Mouse (Mus musculus): Measurements from ENCODE around the gene Dock4. TPM values are rescaled to one million over a fixed set of nuclear protein-coding genes. Genes with fewer than 3 reads are reported as not detected.
A peak's percentile ranks its signal among the peaks of the same experiment; 100 is the strongest.

Dock4 gene
- total RNA-seq, 2 experiments from 2014 or later: 8.2 to 10.1 TPM

- no peak for DNase-seq (ENCODE audit: low spot score)
These were observed 190.2 kb downstream of the Dock4 start for GRCm38 (mm10) chr12:40635991-40636390.

- no peak for DNase-seq (ENCODE audit: low spot score)
These were observed 191.7 kb downstream of the Dock4 start for GRCm38 (mm10) chr12:40637427-40637826.

- no peak for DNase-seq (ENCODE audit: low spot score)
These were observed 200.1 kb downstream of the Dock4 start for GRCm38 (mm10) chr12:40645869-40646268.

GRCm38 (mm10) chr12:40654312-40654711, 208.6 kb downstream of the Dock4 start:
- DNase-seq (ENCODE audit: low spot score): no peak

- DNase-seq (ENCODE audit: low spot score): no peak
These were observed 210.1 kb downstream of the Dock4 start for GRCm38 (mm10) chr12:40655861-40656260.

- DNase-seq (ENCODE audit: low spot score): no peak
These were observed 210.7 kb downstream of the Dock4 start for GRCm38 (mm10) chr12:40656438-40656837.

GRCm38 (mm10) chr12:40657229-40657885, 211.6 kb downstream of the Dock4 start:
- DNase-seq (ENCODE audit: low spot score): no peak

GRCm38 (mm10) chr12:40659689-40660088, 213.9 kb downstream of the Dock4 start:
- no peak for DNase-seq (ENCODE audit: low spot score)

GRCm38 (mm10) chr12:40669460-40669859, 223.7 kb downstream of the Dock4 start:
- no peak for DNase-seq (ENCODE audit: low spot score)

- peak; percentile 15 for DNase-seq (ENCODE audit: low spot score)
These were observed 225.0 kb downstream of the Dock4 start for GRCm38 (mm10) chr12:40670766-40671165.

GRCm38 (mm10) chr12:40679713-40680112, 234.0 kb downstream of the Dock4 start:
- peak; percentile 25 for DNase-seq (ENCODE audit: low spot score)

- peak; percentile 23 for DNase-seq (ENCODE audit: low spot score)
These were observed 234.8 kb downstream of the Dock4 start for GRCm38 (mm10) chr12:40680551-40680950.

- DNase-seq (ENCODE audit: low spot score): no peak
These were observed 245.7 kb downstream of the Dock4 start for GRCm38 (mm10) chr12:40691444-40691843.

GRCm38 (mm10) chr12:40694082-40694721, 248.4 kb downstream of the Dock4 start:
- DNase-seq (ENCODE audit: low spot score): no peak

- DNase-seq (ENCODE audit: low spot score): no peak
These were observed 252.6 kb downstream of the Dock4 start for GRCm38 (mm10) chr12:40698330-40698729.

- DNase-seq (ENCODE audit: low spot score): no peak
These were observed 256.6 kb downstream of the Dock4 start for GRCm38 (mm10) chr12:40702233-40702792.

- no peak for DNase-seq (ENCODE audit: low spot score)
These were observed 258.5 kb downstream of the Dock4 start for GRCm38 (mm10) chr12:40704296-40704695.

GRCm38 (mm10) chr12:40707108-40707507, 261.4 kb downstream of the Dock4 start:
- DNase-seq (ENCODE audit: low spot score): no peak

- no peak for DNase-seq (ENCODE audit: low spot score)
These were observed 263.3 kb downstream of the Dock4 start for GRCm38 (mm10) chr12:40709094-40709493.

- no peak for DNase-seq (ENCODE audit: low spot score)
These were observed 266.5 kb downstream of the Dock4 start for GRCm38 (mm10) chr12:40712235-40712634.

GRCm38 (mm10) chr12:40714288-40714687, 268.5 kb downstream of the Dock4 start:
- DNase-seq (ENCODE audit: low spot score): no peak

GRCm38 (mm10) chr12:40715174-40715573, 269.4 kb downstream of the Dock4 start:
- DNase-seq (ENCODE audit: low spot score): no peak

GRCm38 (mm10) chr12:40728373-40728772, 282.6 kb downstream of the Dock4 start:
- DNase-seq (ENCODE audit: low spot score): no peak

All from gastrocnemius, adult 18-20 months (tissue).